Mouse (Mus musculus): Measurements from ENCODE around the gene Samd8. TPM values are rescaled to one million over a fixed set of nuclear protein-coding genes. Genes with fewer than 3 reads are reported as not detected.

Gene Samd8
- polyA plus RNA-seq, 1 experiment = 0.47 TPM

GRCm38 (mm10) chr14:21825786-21826491 lies 75.6 kb downstream of the Samd8 start:
- H3K27me3 ChIP-seq (ENCODE audit: control insufficient read depth) = no peaks in the 10 kb centered on the region
- H3K9me3 ChIP-seq (ENCODE audit: control insufficient read depth, low read length) = no peaks in the 10 kb centered on the region
- peaks cover 76% of the 10 kb centered on the region for H3K4me1 ChIP-seq (ENCODE audit: control insufficient read depth)
- no peak for TF ChIP-seq GATA1 (IDR thresholded peaks at IDR 0.05; ENCODE audit: low read length)
- no peak for TF ChIP-seq TAL1 (IDR thresholded peaks at IDR 0.05; ENCODE audit: low read length)
- H3K4me3 ChIP-seq (replicated peaks) = no peak overlapping the region
- no peaks in the 10 kb centered on the region for H3K36me3 ChIP-seq (ENCODE audit: control insufficient read depth)

GRCm38 (mm10) chr14:21830876-21831767 lies 80.8 kb downstream of the Samd8 start:
- TF ChIP-seq GATA1 (IDR thresholded peaks at IDR 0.05; ENCODE audit: low read length) (no peak), TAL1 (IDR thresholded peaks at IDR 0.05; ENCODE audit: low read length) (no peak)
- Histone ChIP-seq H3K36me3 (ENCODE audit: control insufficient read depth) (peaks cover 32% of the 10 kb centered on the region), H3K9me3 (ENCODE audit: control insufficient read depth, low read length) (no peaks in the 10 kb centered on the region), H3K4me3 (replicated peaks) (peak overlapping the region; percentile 90), H3K4me1 (ENCODE audit: control insufficient read depth) (peaks cover 63% of the 10 kb centered on the region), H3K27me3 (ENCODE audit: control insufficient read depth) (no peaks in the 10 kb centered on the region)

GRCm38 (mm10) chr14:21831830-21832403 lies 81.6 kb downstream of the Samd8 start:
- Histone ChIP-seq H3K9me3 (ENCODE audit: control insufficient read depth, low read length) (no peaks in the 10 kb centered on the region), H3K27me3 (ENCODE audit: control insufficient read depth) (no peaks in the 10 kb centered on the region), H3K4me3 (replicated peaks) (peak overlapping the region; percentile 90), H3K36me3 (ENCODE audit: control insufficient read depth) (peaks cover 39% of the 10 kb centered on the region), H3K4me1 (ENCODE audit: control insufficient read depth) (peaks cover 57% of the 10 kb centered on the region)
- no peak for TF ChIP-seq TAL1 (IDR thresholded peaks at IDR 0.05; ENCODE audit: low read length)
- no peak for TF ChIP-seq GATA1 (IDR thresholded peaks at IDR 0.05; ENCODE audit: low read length)

- TF ChIP-seq TAL1 (IDR thresholded peaks at IDR 0.05; ENCODE audit: low read length) = no peak
- no peak for TF ChIP-seq GATA1 (IDR thresholded peaks at IDR 0.05; ENCODE audit: low read length)
- Histone ChIP-seq H3K4me1 (ENCODE audit: control insufficient read depth) (peaks cover 27% of the 10 kb centered on the region), H3K4me3 (replicated peaks) (no peak overlapping the region), H3K27me3 (ENCODE audit: control insufficient read depth) (no peaks in the 10 kb centered on the region), H3K9me3 (ENCODE audit: control insufficient read depth, low read length) (no peaks in the 10 kb centered on the region), H3K36me3 (ENCODE audit: control insufficient read depth) (peaks cover 97% of the 10 kb centered on the region)
Measured at GRCm38 (mm10) chr14:21838336-21839017, 88.1 kb downstream of the Samd8 start.

- H3K36me3 ChIP-seq (ENCODE audit: control insufficient read depth) = peaks cover 99% of the 10 kb centered on the region
- no peaks in the 10 kb centered on the region for H3K9me3 ChIP-seq (ENCODE audit: control insufficient read depth, low read length)
- H3K4me1 ChIP-seq (ENCODE audit: control insufficient read depth) = peaks cover 39% of the 10 kb centered on the region
- no peaks in the 10 kb centered on the region for H3K27me3 ChIP-seq (ENCODE audit: control insufficient read depth)
- no peak overlapping the region for H3K4me3 ChIP-seq (replicated peaks)
- TF ChIP-seq GATA1 (IDR thresholded peaks at IDR 0.05; ENCODE audit: low read length) = no peak
- TF ChIP-seq TAL1 (IDR thresholded peaks at IDR 0.05; ENCODE audit: low read length) = no peak
Measured at GRCm38 (mm10) chr14:21841819-21842592, 91.7 kb downstream of the Samd8 start.

- Histone ChIP-seq H3K36me3 (ENCODE audit: control insufficient read depth) (peaks cover 89% of the 10 kb centered on the region), H3K27me3 (ENCODE audit: control insufficient read depth) (no peaks in the 10 kb centered on the region), H3K9me3 (ENCODE audit: control insufficient read depth, low read length) (no peaks in the 10 kb centered on the region), H3K4me1 (ENCODE audit: control insufficient read depth) (peaks cover 52% of the 10 kb centered on the region), H3K4me3 (replicated peaks) (no peak overlapping the region)
- TF ChIP-seq GATA1 (IDR thresholded peaks at IDR 0.05; ENCODE audit: low read length) (no peak), TAL1 (IDR thresholded peaks at IDR 0.05; ENCODE audit: low read length) (no peak)
Measured at GRCm38 (mm10) chr14:21843263-21843662, 92.9 kb downstream of the Samd8 start.

- Histone ChIP-seq H3K4me3 (replicated peaks) (peak overlapping the region; percentile 74), H3K9me3 (ENCODE audit: control insufficient read depth, low read length) (no peaks in the 10 kb centered on the region), H3K36me3 (ENCODE audit: control insufficient read depth) (peaks cover 58% of the 10 kb centered on the region), H3K4me1 (ENCODE audit: control insufficient read depth) (peaks cover 86% of the 10 kb centered on the region), H3K27me3 (ENCODE audit: control insufficient read depth) (no peaks in the 10 kb centered on the region)
- no peak for TF ChIP-seq GATA1 (IDR thresholded peaks at IDR 0.05; ENCODE audit: low read length)
- TF ChIP-seq TAL1 (IDR thresholded peaks at IDR 0.05; ENCODE audit: low read length) = no peak
Measured at GRCm38 (mm10) chr14:21846827-21847380, 96.6 kb downstream of the Samd8 start.
